ENCODE assay signal across 11 mouse cellular contexts in the genomic region with DNA sequence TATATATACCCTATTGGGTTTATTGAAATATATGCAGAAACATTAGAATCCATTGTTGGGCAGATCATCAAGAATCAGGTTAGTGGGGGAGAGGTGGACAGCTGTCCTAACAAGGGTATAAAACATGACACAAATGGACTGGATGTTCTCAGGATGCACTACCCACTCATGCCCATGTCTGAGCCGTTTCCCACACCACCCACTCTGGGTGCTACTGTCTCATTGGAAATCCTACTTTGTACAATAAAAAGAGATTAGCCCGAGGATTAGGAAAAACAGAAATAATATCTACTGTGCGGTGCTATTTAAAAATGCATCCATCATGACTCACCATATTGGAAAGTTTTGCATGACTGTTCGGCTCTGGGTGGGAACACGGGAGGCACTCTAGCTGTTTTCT.
"Had no signal": no experiment of that assay in that cellular context is flagged by ENCODE, and none has a peak within 500 bp of the region (broad histone marks: within the 10 kb centered on the region; RNA-seq: fewer than 3 reads in every experiment).

No protein-coding gene starts in this region.

- DNase-seq: liver, postnatal 0 days; lung, adult 2 months; lung, postnatal 14 days; lung, postnatal 36 days; right cerebral cortex, postnatal 25 days; thymus, adult 2 months; thymus, postnatal 14 days; thymus, postnatal 36 days had no signal

- ATAC-seq: liver, postnatal 0 days; lung, postnatal 0 days; midbrain, embryonic 13.5 days; midbrain, embryonic 15.5 days had no signal
